Mouse (Mus musculus): Measurements from ENCODE around the gene Golt1b.

The Golt1b gene

GRCm38 (mm10) chr6:142381615-142382014, 5.4 kb upstream of the Golt1b start:
- in situ Hi-C loops (cut with MboI; ENCODE audit: low sequenced_read_pairs), result no loop called here

DNA sequence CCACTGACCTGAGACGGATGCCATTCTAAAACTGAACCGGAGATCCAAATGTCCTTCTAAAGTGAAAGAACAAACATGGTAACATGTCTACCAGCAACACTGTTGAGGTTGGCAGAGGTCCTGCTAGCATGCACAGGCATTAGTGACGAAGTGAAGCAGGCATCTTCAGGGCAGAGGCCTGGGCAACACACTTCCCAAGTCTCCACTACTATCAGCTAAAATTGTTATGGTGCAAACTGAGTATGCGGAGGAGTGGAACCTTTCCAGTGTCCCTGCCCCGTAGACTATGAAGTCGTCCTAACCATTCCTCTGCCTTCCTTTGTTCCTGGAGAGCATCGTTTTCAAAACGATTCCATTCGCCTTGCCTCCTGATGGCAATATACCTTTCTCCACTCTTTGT, 2.5 kb upstream of the Golt1b start:
- in situ Hi-C loops (cut with MboI; ENCODE audit: low sequenced_read_pairs), result no loop called here

DNA sequence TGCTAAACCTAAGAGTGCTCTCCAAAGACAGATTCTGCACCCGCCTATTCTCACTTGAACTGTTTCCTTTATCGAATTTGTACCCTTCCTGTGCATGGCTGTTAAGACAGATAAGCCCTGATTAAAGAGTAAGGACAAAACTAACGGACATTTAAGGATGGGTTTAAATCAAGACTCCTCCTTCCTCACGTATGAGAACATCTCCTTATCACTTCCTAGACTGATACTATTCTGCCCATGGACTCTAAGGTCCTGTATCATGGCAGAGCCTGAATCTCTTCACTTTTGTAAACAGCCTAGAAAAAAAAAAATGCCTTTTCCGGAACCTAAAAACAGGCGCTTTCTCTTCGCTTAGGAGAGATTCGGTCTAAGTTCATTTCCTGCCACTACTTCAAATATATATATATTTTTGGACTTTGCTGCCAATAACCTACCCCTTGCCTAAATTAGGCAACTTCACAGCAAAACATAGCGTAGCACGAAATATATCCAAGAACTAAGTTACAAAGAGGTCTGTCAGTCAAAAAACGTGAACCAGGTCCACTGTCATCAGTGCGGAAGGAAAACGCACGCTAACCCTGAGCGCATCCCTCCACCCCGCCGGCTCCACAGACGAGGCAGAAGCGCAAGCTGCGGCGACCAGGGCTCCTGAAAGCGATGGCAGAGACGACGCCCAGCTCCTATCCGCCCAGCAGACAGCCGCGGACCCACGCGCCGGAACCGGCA, 573 bp upstream of the Golt1b start:
- in situ Hi-C loops (cut with MboI; ENCODE audit: low sequenced_read_pairs), result no loop called here

DNA sequence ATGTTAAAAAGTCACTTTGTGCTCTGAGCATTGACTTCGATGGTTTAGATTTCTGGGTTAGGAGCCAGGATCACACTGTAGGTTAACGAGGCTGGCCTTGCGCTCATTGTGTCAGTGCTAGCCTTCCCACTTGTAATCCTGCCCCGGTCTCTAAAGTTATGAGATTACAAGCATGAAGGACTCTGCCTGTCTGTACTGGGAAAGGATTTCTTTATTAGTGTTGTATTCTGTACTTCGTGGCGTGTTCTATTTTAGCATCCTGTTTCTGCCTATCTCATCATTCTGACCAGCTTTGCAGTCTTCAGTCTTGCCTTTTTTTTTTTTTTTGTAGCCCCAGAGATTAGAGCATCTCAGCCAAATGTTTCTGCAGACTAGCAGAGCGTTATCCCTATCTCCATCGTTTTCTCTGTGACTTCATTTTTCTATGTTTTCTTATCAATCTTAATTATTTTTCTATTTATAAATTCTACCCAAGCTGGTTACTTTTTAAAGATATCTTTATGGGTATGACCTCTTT, 792 bp downstream of the Golt1b start:
- in situ Hi-C loops (cut with MboI; ENCODE audit: low sequenced_read_pairs), result no loop called here

GRCm38 (mm10) chr6:142389101-142389500, 2.1 kb downstream of the Golt1b start:
- in situ Hi-C loops (cut with MboI; ENCODE audit: low sequenced_read_pairs), result no loop called here

DNA sequence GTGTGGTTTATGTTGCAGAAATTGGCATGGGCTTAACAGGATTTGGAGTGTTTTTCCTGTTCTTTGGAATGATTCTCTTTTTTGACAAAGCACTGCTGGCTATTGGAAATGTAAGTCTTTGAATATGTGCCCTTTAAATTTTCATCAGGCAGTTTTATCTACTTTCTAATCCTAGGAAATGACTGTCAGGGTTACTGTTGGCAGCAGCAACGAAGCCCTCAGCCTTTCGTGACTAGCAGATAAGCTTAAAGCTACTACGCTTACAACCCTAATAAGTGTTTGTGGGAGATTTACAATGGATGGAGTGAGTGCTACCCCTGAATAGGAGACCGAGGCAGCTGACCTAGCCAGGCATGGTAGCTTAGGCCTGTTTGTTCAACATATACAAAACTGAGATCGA, 5.3 kb downstream of the Golt1b start:
- in situ Hi-C loops (cut with MboI; ENCODE audit: low sequenced_read_pairs), result no loop called here

- in situ Hi-C loops (cut with MboI; ENCODE audit: low sequenced_read_pairs), result no loop called here
These were observed 7.6 kb downstream of the Golt1b start for GRCm38 (mm10) chr6:142394669-142395068.

DNA sequence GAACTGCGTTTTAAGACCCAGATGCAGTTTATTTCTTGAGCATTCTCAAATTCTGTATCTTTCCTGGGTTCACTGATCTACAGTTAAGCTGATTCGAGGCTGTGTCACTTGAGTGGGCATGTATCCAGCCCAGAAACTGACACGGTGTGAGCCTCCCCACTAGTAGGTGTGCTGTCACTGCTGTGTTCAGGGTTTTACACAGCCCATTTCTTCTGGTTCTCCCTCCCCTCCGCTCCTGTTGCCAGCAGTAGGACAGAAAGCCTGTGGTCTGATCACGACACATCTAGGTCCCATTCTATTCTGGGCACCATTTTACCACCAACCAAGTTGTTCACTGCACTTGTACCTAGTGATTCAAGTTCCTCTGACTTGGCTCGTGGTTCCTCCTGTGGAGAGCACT, 8.7 kb downstream of the Golt1b start:
- in situ Hi-C loops (cut with MboI; ENCODE audit: low sequenced_read_pairs), result no loop called here

GRCm38 (mm10) chr6:142411140-142411539, 24.1 kb downstream of the Golt1b start:
- in situ Hi-C loops (cut with MboI; ENCODE audit: low sequenced_read_pairs), result no loop called here

DNA sequence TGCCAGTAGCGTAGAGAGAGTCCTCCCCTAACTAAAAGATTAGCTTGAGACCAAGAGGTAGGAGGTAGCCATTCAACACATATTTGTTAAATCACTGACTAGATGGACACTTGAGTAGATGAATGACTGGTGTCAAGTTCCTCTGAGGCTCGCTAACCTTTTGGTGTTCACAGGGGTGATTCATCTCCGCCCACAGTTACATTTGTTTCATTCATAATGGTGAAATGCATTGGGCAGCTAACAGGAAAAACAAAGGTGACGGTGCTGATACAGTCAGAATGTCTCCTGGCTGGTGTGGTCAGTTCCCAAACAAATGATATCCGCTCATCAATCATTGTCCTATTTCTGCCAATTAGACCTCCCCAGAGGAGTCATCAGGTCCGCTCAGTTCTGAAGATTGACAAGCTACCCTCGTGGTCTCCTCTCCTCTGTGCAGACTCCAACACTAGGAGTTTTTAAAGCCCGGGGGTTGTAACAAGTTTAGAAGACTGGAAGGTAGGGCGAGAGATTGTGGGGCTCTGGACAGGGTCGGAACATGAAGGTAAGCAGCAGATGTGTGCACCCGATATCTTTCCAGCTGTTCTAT, 26.0 kb downstream of the Golt1b start, which contains the start of gene Spx:
Gene Spx, plus strand, starts transcription at position 536 of the 586 bp plus-strand sequence.
- in situ Hi-C loops (cut with MboI; ENCODE audit: low sequenced_read_pairs), result no loop called here

DNA sequence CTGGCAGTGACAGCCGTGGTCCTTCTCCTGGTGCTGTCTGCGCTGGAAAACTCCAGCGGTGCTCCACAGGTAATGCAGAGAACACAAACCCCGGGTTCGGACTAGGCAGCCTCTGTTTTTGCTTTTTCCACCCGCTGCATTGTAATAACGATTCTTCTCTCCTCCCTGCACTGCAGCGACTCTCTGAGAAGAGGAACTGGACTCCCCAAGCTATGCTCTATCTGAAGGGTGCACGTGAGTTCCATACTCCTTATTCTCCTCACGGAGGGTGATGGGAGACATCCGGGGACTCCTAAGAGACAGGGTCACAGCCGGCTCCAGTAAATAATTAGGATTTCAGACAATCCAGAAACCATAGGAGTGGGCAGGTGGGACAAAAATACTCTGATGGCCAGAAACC, 26.8 kb downstream of the Golt1b start:
- in situ Hi-C loops (cut with MboI; ENCODE audit: low sequenced_read_pairs), result no loop called here

GRCm38 (mm10) chr6:142414597-142414996, 27.6 kb downstream of the Golt1b start:
- in situ Hi-C loops (cut with MboI; ENCODE audit: low sequenced_read_pairs), result no loop called here

- in situ Hi-C loops (cut with MboI; ENCODE audit: low sequenced_read_pairs), result no loop called here
These were observed 38.0 kb downstream of the Golt1b start for GRCm38 (mm10) chr6:142424976-142425375.

DNA sequence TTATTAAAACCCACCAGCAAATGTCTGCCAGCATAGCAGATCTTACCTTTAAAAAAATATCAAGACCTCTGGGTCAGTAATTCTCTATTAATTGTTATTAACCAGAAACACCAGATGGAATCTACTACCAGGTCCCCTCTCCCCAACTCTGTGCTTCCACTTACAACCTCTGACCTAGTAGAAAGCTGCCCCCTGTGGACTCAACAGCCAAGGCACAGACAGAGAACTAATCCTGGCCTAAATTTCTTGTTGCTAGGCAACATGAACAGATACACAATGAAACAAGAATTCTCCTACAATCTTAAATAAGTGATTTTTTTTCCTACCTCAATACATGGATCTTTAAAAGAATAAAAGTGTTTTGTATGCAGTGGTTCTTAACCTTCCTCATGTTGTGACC, 42.1 kb downstream of the Golt1b start:
- in situ Hi-C loops (cut with MboI; ENCODE audit: low sequenced_read_pairs), result no loop called here

DNA sequence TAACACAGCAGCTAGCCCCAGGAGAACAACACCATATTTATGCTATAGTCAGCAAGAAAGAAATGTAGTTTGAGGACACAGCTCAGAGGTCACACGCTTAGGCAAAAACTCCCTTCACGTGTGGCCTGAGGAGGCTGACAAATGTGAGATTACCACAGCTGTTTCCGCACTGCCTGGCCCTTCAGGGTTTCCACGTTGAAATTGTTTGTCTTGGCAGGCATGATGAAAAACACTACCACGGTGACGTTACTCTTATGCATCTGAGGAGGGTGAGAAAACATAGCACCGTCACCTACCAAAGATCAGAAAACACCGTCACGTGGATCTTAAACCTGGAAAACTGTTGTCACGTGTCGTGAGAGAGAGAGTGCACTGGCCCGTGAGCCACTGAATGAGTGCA, 64.4 kb downstream of the Golt1b start:
- in situ Hi-C loops (cut with MboI; ENCODE audit: low sequenced_read_pairs), result no loop called here

- in situ Hi-C loops (cut with MboI; ENCODE audit: low sequenced_read_pairs), result no loop called here
These were observed 66.3 kb downstream of the Golt1b start for GRCm38 (mm10) chr6:142453311-142453710.
